Mouse (Mus musculus) brown adipose tissue, adult 24 weeks (tissue): ENCODE data around the gene Akr1d1. TPM values are rescaled to one million over a fixed set of nuclear protein-coding genes. Genes with fewer than 3 reads are reported as not detected.

Source experiments
- polyA plus RNA-seq: library from polyadenylated mRNA; stranded (reverse); fragments of >200 nt; gene quantifications from 2 replicates; pipeline ENCODE4 v1.2.4, GENCODE M21; 2012; ENCODE audit not compliant: missing spikeins, insufficient read depth, insufficient read length

Akr1d1 gene
- polyA plus RNA-seq, 1 experiment = not detected

Other genes starting within 250 kb of the Akr1d1 start
- not detected in 2 replicates for gene Dgki, start 230.0 kb upstream of the Akr1d1 start, polyA plus RNA-seq
- 6.5 and 6.6 TPM in 2 replicates for gene Creb3l2, start 88.0 kb upstream of the Akr1d1 start, polyA plus RNA-seq